Comparison of ENCODE assay signal across 12 mouse cellular contexts in the genomic region with DNA sequence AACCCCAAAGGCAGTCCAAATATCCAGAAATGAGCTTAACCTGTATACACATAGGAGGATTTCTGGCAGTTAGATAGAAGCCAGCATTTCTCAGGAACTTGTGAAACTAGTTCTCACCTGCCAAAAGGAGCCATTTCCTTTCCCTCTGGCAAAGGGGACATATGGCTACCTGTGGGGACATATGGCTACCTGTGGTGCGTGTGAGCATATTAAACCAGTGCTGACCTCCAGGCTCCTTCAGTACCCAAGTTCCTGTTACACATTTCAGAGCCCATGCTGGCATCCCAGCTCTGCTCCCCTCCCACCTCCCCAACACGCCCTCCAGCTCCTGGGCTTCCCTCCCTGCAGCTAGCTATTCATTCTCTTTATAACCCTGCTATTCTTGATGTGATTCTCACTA. TPM values are rescaled to one million over a fixed set of nuclear protein-coding genes. Genes with fewer than 3 reads are reported as not detected.
DNase-seq lines count a peak whose midpoint lies in the region; ATAC-seq and TF ChIP-seq lines count a peak whose summit lies in the region.
"Had no signal": no experiment of that assay in that cellular context is flagged by ENCODE, and none has a peak within 500 bp of the region (broad histone marks: within the 10 kb centered on the region; RNA-seq: fewer than 3 reads in every experiment).

No protein-coding gene starts in this region.

- peak; percentile 27 for DNase-seq in cerebellum, adult 11-12 months
- DNase-seq in heart, postnatal 25 days (ENCODE audit: low spot score), result no peak
- DNase-seq in lung, postnatal 4 days, result no peak
- DNase-seq in ovary, postnatal 10 days (ENCODE audit: low spot score), result no peak
- DNase-seq: spleen, adult 18-20 months had no signal

- intact Hi-C loops in heart, postnatal 25 days (cut with DNase I), result no loop called here

- H3K4me3 ChIP-seq in heart, embryonic 14.5 days (ENCODE audit: control insufficient read depth in 1 of 2, insufficient read depth in 1 of 2, low read depth in 1 of 2, low read length in 2 of 2), result no peak overlapping the region
- H3K4me3 ChIP-seq in lung, embryonic 15.5 days, result no peak overlapping the region
- H3K4me3 ChIP-seq in embryonic fibroblast, embryonic 13.5 days (ENCODE audit: insufficient read depth, low read length), result no peak overlapping the region
- H3K4me3 ChIP-seq: embryonic facial prominence, embryonic 15.5 days had no signal

- TF ChIP-seq CTCF in embryonic fibroblast, embryonic 13.5 days (IDR thresholded peaks at IDR 0.05; ENCODE audit: borderline replicate concordance, insufficient read depth, low read length), result no peak

- H3K9ac ChIP-seq in heart, embryonic 14.5 days (ENCODE audit: low read length), result no peak overlapping the region
- H3K9ac ChIP-seq in lung, embryonic 15.5 days, result no peak overlapping the region
- H3K9ac ChIP-seq: embryonic facial prominence, embryonic 15.5 days had no signal

- H3K27me3 ChIP-seq in heart, embryonic 14.5 days (ENCODE audit: control insufficient read depth, insufficient read depth, low read length), result no peaks in the 10 kb centered on the region
- no peaks in the 10 kb centered on the region for H3K27me3 ChIP-seq in lung, embryonic 15.5 days
- H3K27me3 ChIP-seq: embryonic facial prominence, embryonic 15.5 days; Patski had no signal

- no peaks in the 10 kb centered on the region for H3K9me3 ChIP-seq in heart, embryonic 14.5 days (ENCODE audit: control insufficient read depth, low read length)
- no peaks in the 10 kb centered on the region for H3K9me3 ChIP-seq in lung, embryonic 15.5 days
- H3K9me3 ChIP-seq: embryonic facial prominence, embryonic 15.5 days had no signal

- peaks cover 8 to 19% of the 10 kb centered on the region in 2 experiments for H3K4me1 ChIP-seq in heart, embryonic 14.5 days (ENCODE audit: control insufficient read depth in 2 of 2, insufficient read depth in 2 of 2, low read length in 2 of 2)
- peaks cover 27% of the 10 kb centered on the region for H3K4me1 ChIP-seq in lung, embryonic 15.5 days
- H3K4me1 ChIP-seq in embryonic fibroblast, embryonic 13.5 days (ENCODE audit: control insufficient read depth, insufficient read depth, low read length), result peaks cover 26% of the 10 kb centered on the region
- H3K4me1 ChIP-seq: embryonic facial prominence, embryonic 15.5 days had no signal

- H3K27ac ChIP-seq in heart, embryonic 14.5 days (replicated peaks in 1 of 2; ENCODE audit: control insufficient read depth in 1 of 2, insufficient read depth in 1 of 2, low read depth in 2 of 2, low read length in 2 of 2), result peak overlapping the region; percentile 10 to 20; a peak in 1 of 4 replicates
- peak overlapping the region; percentile 71 for H3K27ac ChIP-seq in lung, embryonic 15.5 days
- peak overlapping the region; percentile 70 for H3K27ac ChIP-seq in embryonic fibroblast, embryonic 13.5 days (ENCODE audit: insufficient read depth, low read length)
- H3K27ac ChIP-seq: embryonic facial prominence, embryonic 15.5 days; kidney, postnatal 0 days had no signal

- no peak for TF ChIP-seq POLR2A in embryonic fibroblast, embryonic 13.5 days (IDR thresholded peaks at IDR 0.05; ENCODE audit: low read depth, low read length)

- H3K36me3 ChIP-seq in heart, embryonic 14.5 days (ENCODE audit: control insufficient read depth, insufficient read depth, low read length), result peaks cover 88% of the 10 kb centered on the region
- peaks cover 42% of the 10 kb centered on the region for H3K36me3 ChIP-seq in lung, embryonic 15.5 days

- ATAC-seq in cerebellum, adult (ENCODE audit: insufficient number of reproducible peaks, low FRiP score, low TSS enrichment), result no peak; the same call in 1 of the 2 replicates
- ATAC-seq in heart, embryonic 14.5 days (ENCODE audit: insufficient number of reproducible peaks, insufficient read depth, low FRiP score, low read depth), result no peak
- ATAC-seq in lung, embryonic 15.5 days (ENCODE audit: borderline replicate concordance, extremely low read depth, low FRiP score, low TSS enrichment), result no peak

- 61% methylated on average over 2 of the region's 2 CpGs for WGBS in heart, embryonic 14.5 days
- WGBS in lung, embryonic 15.5 days, result 75% methylated on average over 2 of the region's 2 CpGs

- no peak overlapping the region for H3K4me2 ChIP-seq in heart, embryonic 14.5 days (ENCODE audit: low read length)
- H3K4me2 ChIP-seq in lung, embryonic 15.5 days, result no peak overlapping the region
- H3K4me2 ChIP-seq: embryonic facial prominence, embryonic 15.5 days had no signal

RNA-seq across cellular contexts. Expression of gene Cdkl1, which starts 22.5 kb away (rescaled TPM):
- polyA plus RNA-seq in heart, embryonic 14.5 days (2014; fragmentation: Nextera tagmentation; extraction: Ambion mirVana), result 6.7 and 6.9 TPM in 2 replicates
- 1 to 10 TPM; 4.9 to 5.9 TPM for total RNA-seq in heart, postnatal 25 days (2021)
- 1.4 and 1.6 TPM in 2 replicates for polyA plus RNA-seq in lung, embryonic 15.5 days (2015; fragmentation: Nextera tagmentation; extraction: Ambion mirVana)
- polyA plus RNA-seq in embryonic fibroblast, embryonic 13.5 days (2011; ENCODE audit: insufficient read length, low read depth, missing spikeins), result 2.1 and 4.8 TPM in 2 replicates

Comparison
In these comparisons a context has a peak if more than half of its experiments do, and no peak if none do; other contexts are left out.
1. H3K27ac ChIP-seq: peak in every context shown above with its lines; median percentile 71 in lung, embryonic 15.5 days; 70 in embryonic fibroblast, embryonic 13.5 days; 15 in heart, embryonic 14.5 days.